Comparison of ENCODE assay signal across 10 mouse cellular contexts in genomic region chr7:74422002-74422401, GRCm38 (mm10).
DNase-seq lines count a peak whose midpoint lies in the region; ATAC-seq lines count a peak whose summit lies in the region.
"Had no signal": no experiment of that assay in that cellular context is flagged by ENCODE, and none has a peak within 500 bp of the region (broad histone marks: within the 10 kb centered on the region; RNA-seq: fewer than 3 reads in every experiment).

No protein-coding gene starts in this region.

- peak overlapping the region; percentile 48 for H3K4me2 ChIP-seq in heart, embryonic 11.5 days
- H3K4me2 ChIP-seq: hindbrain, embryonic 14.5 days had no signal

- no peaks in the 10 kb centered on the region for H3K36me3 ChIP-seq in heart, embryonic 11.5 days (ENCODE audit: control insufficient read depth, insufficient read depth, low read length)
- no peaks in the 10 kb centered on the region for H3K36me3 ChIP-seq in limb, embryonic 10.5 days

- H3K4me3 ChIP-seq in heart, embryonic 11.5 days (ENCODE audit: low read depth, low read length) = no peak overlapping the region
- H3K4me3 ChIP-seq in limb, embryonic 10.5 days = no peak overlapping the region

- WGBS in heart, embryonic 11.5 days (ENCODE audit: insufficient replicate concordance) = 52% methylated on average over 13 of the region's 13 CpGs
- WGBS in limb, embryonic 10.5 days = 54% methylated on average over 13 of the region's 13 CpGs

- H3K9ac ChIP-seq in heart, embryonic 11.5 days (ENCODE audit: low read depth, low read length) = no peak overlapping the region
- H3K9ac ChIP-seq: hindbrain, embryonic 14.5 days; liver, embryonic 14.5 days had no signal

- peak overlapping the region; percentile 78 for H3K27ac ChIP-seq in heart, embryonic 11.5 days (ENCODE audit: low read depth, low read length)
- H3K27ac ChIP-seq in limb, embryonic 10.5 days = no peak overlapping the region
- H3K27ac ChIP-seq: hindbrain, embryonic 14.5 days; liver, embryonic 14.5 days had no signal

- no peaks in the 10 kb centered on the region for H3K9me3 ChIP-seq in heart, embryonic 11.5 days (replicated peaks; ENCODE audit: control insufficient read depth, low read length)
- H3K9me3 ChIP-seq in limb, embryonic 10.5 days (replicated peaks) = no peaks in the 10 kb centered on the region

- peak; percentile 73 for ATAC-seq in frontal cortex, adult (ENCODE audit: low TSS enrichment)
- ATAC-seq in heart, embryonic 11.5 days (replicated peaks; ENCODE audit: insufficient number of reproducible peaks, low FRiP score, low TSS enrichment) = peak; percentile 44; the same call in 1 of the 2 replicates

- H3K27me3 ChIP-seq in heart, embryonic 11.5 days (ENCODE audit: control insufficient read depth, insufficient read depth, low read length) = no peaks in the 10 kb centered on the region
- peaks cover 71% of the 10 kb centered on the region for H3K27me3 ChIP-seq in limb, embryonic 10.5 days (ENCODE audit: low read depth, poor library complexity, severe bottlenecking)

- DNase-seq in frontal cortex, postnatal 10 days (ENCODE audit: low spot score in 2 of 2) = no peak
- DNase-seq in left cerebral cortex, adult 9 months (ENCODE audit: low spot score in 2 of 2) = peak; percentile 34 to 38
- no peak for DNase-seq in left cerebral cortex, postnatal 10 days (ENCODE audit: extremely low spot score in 1 of 2, low spot score in 2 of 2)
- peak; percentile 35 for DNase-seq in limb, embryonic 10.5 days (ENCODE audit: low spot score)
- DNase-seq in embryo, embryonic 10 days (ENCODE audit: low spot score) = no peak
- no peak for DNase-seq in layer of hippocampus, postnatal 10 days (ENCODE audit: low spot score in 2 of 2)

- intact Hi-C loops in left cerebral cortex, postnatal 10 days (cut with DNase I) = no loop called here

- H3K4me1 ChIP-seq in heart, embryonic 11.5 days (ENCODE audit: control insufficient read depth, insufficient read depth, low read length) = peaks cover 51% of the 10 kb centered on the region
- H3K4me1 ChIP-seq in limb, embryonic 10.5 days = peaks cover 35% of the 10 kb centered on the region

Comparison
In these comparisons a context has a peak if more than half of its experiments do, and no peak if none do; other contexts are left out.
1. DNase-seq: peak in left cerebral cortex, adult 9 months (2 of 2) and limb, embryonic 10.5 days (single experiment); none in frontal cortex, postnatal 10 days (0 of 2), left cerebral cortex, postnatal 10 days (0 of 2), embryo, embryonic 10 days (single experiment) and layer of hippocampus, postnatal 10 days (0 of 2).